Mouse (Mus musculus): Measurements from ENCODE around the gene 4933427D14Rik. TPM values are rescaled to one million over a fixed set of nuclear protein-coding genes. Genes with fewer than 3 reads are reported as not detected.

The 4933427D14Rik gene
- total and polyA plus RNA-seq, 3 experiments: 14.5 to 19.6 TPM; not detected in 1

GRCm38 (mm10) chr11:72130021-72130420 lies 77.2 kb downstream of the 4933427D14Rik start:
- Histone ChIP-seq H3K79me2 (ENCODE audit: control insufficient read depth, insufficient read depth, low read length, poor library complexity) (no peaks in the 10 kb centered on the region), H3K9ac (ENCODE audit: control insufficient read depth, low read depth, low read length, poor library complexity, severe bottlenecking) (no peak overlapping the region), H3K36me3 (ENCODE audit: control insufficient read depth in 1 of 2, insufficient read depth in 2 of 2, low read length in 2 of 2) (no peaks in the 10 kb centered on the region), H3K27me3 (ENCODE audit: control insufficient read depth in 1 of 2, insufficient read depth in 2 of 2, low read length in 2 of 2) (no peaks in the 10 kb centered on the region), H3K4me3 (ENCODE audit: control insufficient read depth in 1 of 2, insufficient read depth in 1 of 2, low read depth in 2 of 2, low read length in 2 of 2) (no peak overlapping the region), H3K4me1 (ENCODE audit: control insufficient read depth in 1 of 2, insufficient read depth in 2 of 2, low read length in 2 of 2) (no peaks in the 10 kb centered on the region), H3K9me3 (replicated peaks; ENCODE audit: insufficient read depth, low read length) (no peaks in the 10 kb centered on the region), H3K27ac (ENCODE audit: control insufficient read depth, low read depth, low read length) (no peak overlapping the region)
- TF ChIP-seq TCF12 (IDR thresholded peaks at IDR 0.05; ENCODE audit: low read depth, low read length) (no peak), HCFC1 (IDR thresholded peaks at IDR 0.05; ENCODE audit: low read depth, low read length) (no peak), ZNF384 (IDR thresholded peaks at IDR 0.05; ENCODE audit: low read depth, low read length) (no peak), MAFK (IDR thresholded peaks at IDR 0.05; ENCODE audit: borderline replicate concordance, low read depth, low read length) (no peak), MAX (IDR thresholded peaks at IDR 0.05; ENCODE audit: low read length) (no peak), ZKSCAN1 (IDR thresholded peaks at IDR 0.05; ENCODE audit: low read depth, low read length) (no peak), POLR2AphosphoS2 (IDR thresholded peaks at IDR 0.05; ENCODE audit: low read length) (no peak), POLR2AphosphoS5 (IDR thresholded peaks at IDR 0.05; ENCODE audit: borderline replicate concordance, low read depth, low read length) (no peak), CTCF (IDR thresholded peaks at IDR 0.05 in 2 of 3, conservative IDR thresholded peaks at IDR 0.05 in 1 of 3; ENCODE audit: control insufficient read depth in 1 of 3, insufficient read depth in 1 of 3, low read depth in 2 of 3, low read length in 3 of 3, poor library complexity in 1 of 3, severe bottlenecking in 1 of 3) (no peak), RCOR1 (IDR thresholded peaks at IDR 0.05; ENCODE audit: low read depth, low read length) (no peak), MAZ (IDR thresholded peaks at IDR 0.05; ENCODE audit: low read depth, low read length) (no peak)
- DNase-seq (ENCODE audit: low read depth, low spot score): no peak

- Histone ChIP-seq H3K4me3 (ENCODE audit: control insufficient read depth in 1 of 2, insufficient read depth in 1 of 2, low read depth in 2 of 2, low read length in 2 of 2) (no peak overlapping the region), H3K9me3 (replicated peaks; ENCODE audit: insufficient read depth, low read length) (no peaks in the 10 kb centered on the region), H3K9ac (ENCODE audit: control insufficient read depth, low read depth, low read length, poor library complexity, severe bottlenecking) (no peak overlapping the region), H3K79me2 (ENCODE audit: control insufficient read depth, insufficient read depth, low read length, poor library complexity) (no peaks in the 10 kb centered on the region), H3K27me3 (ENCODE audit: control insufficient read depth in 1 of 2, insufficient read depth in 2 of 2, low read length in 2 of 2) (no peaks in the 10 kb centered on the region), H3K36me3 (ENCODE audit: control insufficient read depth in 1 of 2, insufficient read depth in 2 of 2, low read length in 2 of 2) (no peaks in the 10 kb centered on the region), H3K4me1 (ENCODE audit: control insufficient read depth in 1 of 2, insufficient read depth in 2 of 2, low read length in 2 of 2) (no peaks in the 10 kb centered on the region), H3K27ac (ENCODE audit: control insufficient read depth, low read depth, low read length) (no peak overlapping the region)
- TF ChIP-seq GATA1 (IDR thresholded peaks at IDR 0.05; ENCODE audit: low read depth, low read length) (no peak), JUND (IDR thresholded peaks at IDR 0.05; ENCODE audit: low read depth, low read length) (no peak), ZKSCAN1 (IDR thresholded peaks at IDR 0.05; ENCODE audit: low read depth, low read length) (no peak), CHD1 (IDR thresholded peaks at IDR 0.05; ENCODE audit: low read depth, low read length) (no peak), MAZ (IDR thresholded peaks at IDR 0.05; ENCODE audit: low read depth, low read length) (no peak), GABPA (IDR thresholded peaks at IDR 0.05; ENCODE audit: low read depth, low read length) (no peak), KAT2A (conservative IDR thresholded peaks at IDR 0.05; ENCODE audit: low read depth, low read length) (no peak), SMC3 (IDR thresholded peaks at IDR 0.05; ENCODE audit: low read depth, low read length) (no peak), E2F4 (IDR thresholded peaks at IDR 0.05; ENCODE audit: borderline replicate concordance, low read depth, low read length) (no peak), NRF1 (IDR thresholded peaks at IDR 0.05; ENCODE audit: insufficient read depth, low read depth, low read length, poor library complexity, severe bottlenecking) (no peak), POLR2AphosphoS2 (IDR thresholded peaks at IDR 0.05; ENCODE audit: low read length) (no peak), EP300 (IDR thresholded peaks at IDR 0.05; ENCODE audit: low read depth in 1 of 2, low read length in 2 of 2) (no peak), ELF1 (IDR thresholded peaks at IDR 0.05; ENCODE audit: low read depth, low read length) (no peak), MEF2A (IDR thresholded peaks at IDR 0.05; ENCODE audit: extremely low read depth, insufficient replicate concordance, low read depth, low read length, poor library complexity, severe bottlenecking) (no peak)
- DNase-seq (ENCODE audit: low read depth, low spot score): no peak
Observed at GRCm38 (mm10) chr11:72129032-72129894, 78.0 kb downstream of the 4933427D14Rik start.

Data from MEL (cell line).